Mouse (Mus musculus) forebrain, embryonic 10.5 days (tissue): ENCODE data around the gene Gucd1. TPM values are rescaled to one million over a fixed set of nuclear protein-coding genes. Genes with fewer than 3 reads are reported as not detected.
"Not testable (repeated sequence)": the region's sequence is repeated elsewhere in the genome, so short reads cannot be mapped to it uniquely, and the experiment has no call there.

Experiments
- DNase-seq: peaks from one replicate; pipeline ENCODE4 v3.0.0-alpha.2; 2017; ENCODE audit warnings: low spot score; ENCODE audit errors: extremely low spot score
- H3K27ac ChIP-seq: fragments of 300-500 bp; sonication (generic); 2 replicates; pipeline ENCODE4 v1.5.1; 2016; ENCODE audit warnings: mild to moderate bottlenecking
- H3K27me3 ChIP-seq: fragments of 300-500 bp; sonication (generic); 2 replicates; pipeline ENCODE4 v1.6.1; 2016; ENCODE audit warnings: mild to moderate bottlenecking; ENCODE audit not compliant: poor library complexity, severe bottlenecking
- H3K36me3 ChIP-seq: fragments of 300-500 bp; sonication (generic); replicated peaks from 2 replicates; pipeline ENCODE4 v1.6.1; 2016; ENCODE audit warnings: mild to moderate bottlenecking, moderate library complexity
- H3K4me1 ChIP-seq: fragments of 300-500 bp; sonication (generic); 2 replicates; pipeline ENCODE4 v1.6.1; 2016
- H3K4me3 ChIP-seq: fragments of 300-500 bp; sonication (generic); 2 replicates; pipeline ENCODE4 v1.5.1; 2016; ENCODE audit warnings: mild to moderate bottlenecking, moderate library complexity
- H3K9me3 ChIP-seq: fragments of 300-500 bp; sonication (generic); 2 replicates; pipeline ENCODE4 v1.6.1; 2016; ENCODE audit warnings: mild to moderate bottlenecking, moderate library complexity
- WGBS: fragments of 180-500 bp; shearing (Covaris S2); methylation state at CpG from one replicate; pipeline ENCODE4 v1.1.7; 2016; 5-methylcytosine and 5-hydroxymethylcytosine counted together
- polyA plus RNA-seq: library from polyadenylated mRNA; unstranded; fragments of >200 nt; fragmentation: Nextera tagmentation; extraction: Ambion mirVana; gene quantifications from 2 replicates; pipeline ENCODE4 v1.2.1, GENCODE M21; 2016

Gucd1 gene
- polyA plus RNA-seq, 1 experiment from 2014 or later: 28.6 TPM

- Histone ChIP-seq H3K4me3 (no peak overlapping the region), H3K27me3 (no peaks in the 10 kb centered on the region), H3K36me3 (no peaks in the 10 kb centered on the region), H3K9me3 (no peaks in the 10 kb centered on the region), H3K27ac (no peak overlapping the region), H3K4me1 (peaks cover 5% of the 10 kb centered on the region)
- DNase-seq: no peak
- 90% methylated on average over 8 of the region's 8 CpGs for WGBS
These were observed 111.9 kb downstream of the Gucd1 start for GRCm38 (mm10) chr10:75405916-75406315.

GRCm38 (mm10) chr10:75400958-75401357 is 116.8 kb downstream of the Gucd1 start, which contains the start of gene Upb1:
Upb1 (plus strand) TSS chr10:75401115.
- Histone ChIP-seq H3K36me3 (no peaks in the 10 kb centered on the region), H3K27ac (no peak within 1 kb of the TSS), H3K27me3 (no peaks in the 10 kb centered on the region), H3K9me3 (no peaks in the 10 kb centered on the region), H3K4me1 (peaks cover 12% of the 10 kb centered on the region), H3K4me3 (no peak within 1 kb of the TSS)
- no peak for DNase-seq
- 79% methylated on average over 4 of the region's 4 CpGs for WGBS

DNA sequence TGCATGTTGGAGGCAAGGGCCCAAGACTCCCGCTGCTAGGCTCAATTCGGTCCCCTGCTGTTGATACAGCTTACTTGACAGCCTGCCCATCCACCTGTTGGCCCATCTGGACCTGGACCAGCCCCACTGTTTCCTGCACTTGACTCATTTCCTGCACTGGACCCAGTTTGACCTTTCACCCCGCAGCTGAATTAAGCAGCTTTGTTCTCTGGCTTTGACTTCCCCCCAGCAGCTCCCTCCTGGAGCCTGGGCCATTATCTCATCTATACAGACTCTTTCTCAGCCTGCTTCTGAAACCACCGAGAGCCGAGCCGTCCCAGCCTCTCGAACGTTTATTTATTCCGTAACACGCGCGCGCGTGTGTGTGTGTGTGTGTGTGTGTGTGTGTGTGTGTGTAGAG is 120.8 kb downstream of the Gucd1 start:
- Histone ChIP-seq H3K4me3 (no peak overlapping the region), H3K27ac (no peak overlapping the region), H3K36me3 (no peaks in the 10 kb centered on the region), H3K4me1 (peaks cover 12% of the 10 kb centered on the region), H3K27me3 (no peaks in the 10 kb centered on the region), H3K9me3 (no peaks in the 10 kb centered on the region)
- WGBS: 59% methylated on average over 14 of the region's 14 CpGs
- no peak for DNase-seq

- no peak overlapping the region for H3K27ac ChIP-seq
- H3K4me1 ChIP-seq: peaks cover 12% of the 10 kb centered on the region
- no peaks in the 10 kb centered on the region for H3K36me3 ChIP-seq
- H3K27me3 ChIP-seq: no peaks in the 10 kb centered on the region
- no peaks in the 10 kb centered on the region for H3K9me3 ChIP-seq
- DNase-seq: no peak
- no peak overlapping the region for H3K4me3 ChIP-seq
- 87% methylated on average over 8 of the region's 8 CpGs for WGBS
These were observed 123.0 kb downstream of the Gucd1 start for GRCm38 (mm10) chr10:75394796-75395195.

- no peak overlapping the region for H3K27ac ChIP-seq
- no peaks in the 10 kb centered on the region for H3K9me3 ChIP-seq
- WGBS: 87% methylated on average over 4 of the region's 4 CpGs
- H3K4me1 ChIP-seq: no peaks in the 10 kb centered on the region
- no peak overlapping the region for H3K4me3 ChIP-seq
- H3K36me3 ChIP-seq: no peaks in the 10 kb centered on the region
- H3K27me3 ChIP-seq: no peaks in the 10 kb centered on the region
- no peak for DNase-seq
These were observed 126.9 kb downstream of the Gucd1 start for GRCm38 (mm10) chr10:75390832-75391231.

DNA sequence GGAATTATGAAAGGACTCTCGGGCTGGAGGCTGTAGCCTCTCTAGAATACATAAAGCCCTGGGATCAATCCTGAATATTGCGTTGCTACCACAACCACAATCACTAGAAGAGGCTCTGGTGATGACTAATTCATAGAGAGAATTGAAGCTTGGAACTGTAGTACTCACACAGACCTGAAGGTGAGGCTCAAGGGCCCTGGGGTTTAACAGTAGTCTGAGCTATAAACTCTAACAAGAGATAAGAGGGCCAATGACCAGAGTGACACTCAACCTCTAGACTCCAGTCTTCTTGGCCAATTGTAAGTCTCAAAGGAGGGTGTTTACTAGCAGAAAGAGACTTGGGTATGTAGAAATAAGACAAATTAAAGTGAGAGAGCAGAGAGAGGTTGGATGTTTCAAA is 127.6 kb downstream of the Gucd1 start:
- Histone ChIP-seq H3K9me3 (no peaks in the 10 kb centered on the region), H3K4me3 (no peak overlapping the region), H3K4me1 (no peaks in the 10 kb centered on the region), H3K36me3 (no peaks in the 10 kb centered on the region), H3K27ac (no peak overlapping the region), H3K27me3 (no peaks in the 10 kb centered on the region)
- WGBS: 89% methylated on average over 2 of the region's 2 CpGs
- no peak for DNase-seq

DNA sequence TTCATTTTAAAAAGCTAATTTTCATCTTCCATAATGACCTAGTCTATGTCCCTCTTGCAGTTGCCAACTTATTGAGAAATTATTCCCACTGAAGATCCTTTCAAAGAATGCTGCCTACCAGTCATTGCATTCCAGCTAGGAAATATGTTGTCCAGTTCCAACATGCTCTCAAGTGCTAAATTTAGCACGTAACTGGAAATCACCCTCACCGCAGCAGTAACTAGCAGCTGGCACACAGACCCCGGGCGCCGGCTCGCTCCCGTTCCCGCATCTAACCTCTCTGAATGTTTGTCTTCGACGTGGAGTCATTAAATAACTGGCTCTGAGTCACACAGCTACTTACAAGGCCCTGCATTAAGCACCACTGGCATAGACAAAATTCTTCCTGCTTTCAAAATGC is 139.1 kb downstream of the Gucd1 start:
- Histone ChIP-seq H3K4me1 (no peaks in the 10 kb centered on the region), H3K27ac (no peak overlapping the region), H3K4me3 (no peak overlapping the region), H3K27me3 (no peaks in the 10 kb centered on the region), H3K36me3 (no peaks in the 10 kb centered on the region), H3K9me3 (no peaks in the 10 kb centered on the region)
- 94% methylated on average over 10 of the region's 10 CpGs for WGBS
- DNase-seq: no peak

- not testable (repeated sequence) for H3K36me3 ChIP-seq, H3K4me1 ChIP-seq, H3K27me3 ChIP-seq, H3K4me3 ChIP-seq, H3K9me3 ChIP-seq, DNase-seq, H3K27ac ChIP-seq
- WGBS: 89% methylated on average over 15 of the region's 19 CpGs
These were observed 144.0 kb downstream of the Gucd1 start for GRCm38 (mm10) chr10:75373655-75374351.

GRCm38 (mm10) chr10:75365231-75365633 is 152.5 kb downstream of the Gucd1 start:
- no peaks in the 10 kb centered on the region for H3K27me3 ChIP-seq
- no peaks in the 10 kb centered on the region for H3K9me3 ChIP-seq
- H3K4me1 ChIP-seq: peaks cover 30% of the 10 kb centered on the region
- WGBS: 63% methylated on average over 6 of the region's 6 CpGs
- H3K4me3 ChIP-seq: peak overlapping the region; percentile 34
- H3K27ac ChIP-seq: 0 out of 2 replicates have a peak overlapping the region, but pooled peaks have one; percentile 30
- no peak for DNase-seq
- H3K36me3 ChIP-seq: no peaks in the 10 kb centered on the region

DNA sequence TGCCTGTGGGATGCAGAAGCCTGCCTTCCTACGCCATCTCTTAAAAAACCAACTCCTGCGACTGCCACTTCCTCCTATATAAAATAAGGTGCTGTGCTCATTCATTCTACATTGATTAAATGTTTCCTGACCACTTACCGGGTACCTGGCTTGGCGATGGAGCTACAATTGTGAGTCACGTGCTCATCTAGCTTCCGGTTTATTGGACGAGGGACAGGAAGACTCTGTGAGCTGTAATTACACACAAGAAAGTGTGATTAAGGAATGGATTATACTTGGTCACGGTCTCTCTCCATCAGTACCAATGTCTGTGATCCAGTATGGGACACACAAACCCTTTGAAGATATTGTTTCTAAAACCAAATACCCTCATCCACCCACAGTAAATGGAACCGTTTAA is 153.0 kb downstream of the Gucd1 start:
- no peak overlapping the region for H3K4me3 ChIP-seq
- no peak overlapping the region for H3K27ac ChIP-seq
- no peak for DNase-seq
- WGBS: 88% methylated on average over 9 of the region's 9 CpGs
- no peaks in the 10 kb centered on the region for H3K27me3 ChIP-seq
- no peaks in the 10 kb centered on the region for H3K9me3 ChIP-seq
- H3K4me1 ChIP-seq: peaks cover 30% of the 10 kb centered on the region
- no peaks in the 10 kb centered on the region for H3K36me3 ChIP-seq

DNA sequence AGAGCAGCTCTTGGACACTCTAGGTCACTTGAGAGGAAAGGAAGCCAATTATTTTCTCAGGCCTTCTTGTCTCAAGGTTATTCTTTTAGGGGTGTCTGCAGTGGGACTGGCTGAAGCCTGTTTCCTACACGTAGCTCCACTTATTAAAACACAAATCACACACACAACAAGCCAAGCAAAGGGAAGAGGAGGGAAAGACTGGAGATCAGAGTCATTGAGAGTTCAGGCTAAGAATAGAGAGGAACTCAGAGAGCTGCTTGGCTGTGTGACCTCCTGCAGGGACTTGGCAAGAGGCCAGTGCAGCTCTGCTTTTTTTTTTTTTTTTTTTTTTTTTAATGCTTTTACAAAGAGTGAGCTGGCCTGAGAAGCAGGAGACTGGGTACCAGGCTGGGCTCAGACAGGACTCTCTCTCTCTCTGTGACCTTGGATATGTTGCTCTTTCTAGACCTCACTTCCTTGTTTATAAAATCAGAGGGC is 153.5 kb downstream of the Gucd1 start:
- peak overlapping the region; percentile 69 for H3K27ac ChIP-seq
- WGBS: 22% methylated on average over 1 of the region's 1 CpGs

DNA sequence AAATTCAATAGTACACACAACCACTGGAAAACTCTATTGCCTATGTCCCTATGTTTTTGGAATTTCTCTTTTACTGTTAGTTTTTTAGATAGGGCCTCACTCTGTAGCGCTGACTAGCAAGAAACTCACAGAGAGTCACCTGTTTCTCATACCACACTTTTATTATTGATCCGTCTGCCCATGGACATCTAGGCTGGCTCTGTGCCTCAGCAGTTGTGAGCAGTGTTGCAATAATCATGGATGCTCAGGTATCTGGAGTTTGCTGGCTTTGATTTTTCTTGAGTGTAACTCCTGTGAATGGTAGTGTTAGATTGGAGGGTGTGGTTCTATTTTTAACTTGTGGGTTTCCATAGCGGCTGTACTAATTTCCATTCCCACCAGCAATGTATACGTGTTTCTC is 162.4 kb downstream of the Gucd1 start:
- 92% methylated on average over 4 of the region's 4 CpGs for WGBS
- no peaks in the 10 kb centered on the region for H3K27me3 ChIP-seq
- H3K9me3 ChIP-seq: no peaks in the 10 kb centered on the region
- no peak for DNase-seq
- no peaks in the 10 kb centered on the region for H3K4me1 ChIP-seq
- H3K4me3 ChIP-seq: no peak overlapping the region
- no peak overlapping the region for H3K27ac ChIP-seq
- no peaks in the 10 kb centered on the region for H3K36me3 ChIP-seq

More for the DNA sequence above, 153.5 kb downstream of the Gucd1 start:
- not testable (repeated sequence) for H3K4me3 ChIP-seq, H3K36me3 ChIP-seq, H3K9me3 ChIP-seq, H3K27me3 ChIP-seq, DNase-seq
- peaks cover 30% of the 10 kb centered on the region for H3K4me1 ChIP-seq

- H3K9me3 ChIP-seq, H3K4me3 ChIP-seq, H3K27me3 ChIP-seq, H3K27ac ChIP-seq, H3K4me1 ChIP-seq, DNase-seq, H3K36me3 ChIP-seq: not testable (repeated sequence)
- WGBS: 67% methylated on average over 9 of the region's 9 CpGs
These were observed 163.9 kb downstream of the Gucd1 start for GRCm38 (mm10) chr10:75353838-75354241.
